Mouse (Mus musculus) urinary bladder, postnatal 25 days (tissue): ENCODE measurements around the gene Igsf9.
A peak's percentile ranks its signal among the peaks of the same experiment; 100 is the strongest.

ENCODE experiments used
- DNase-seq: peaks from one replicate; pipeline ENCODE4 v3.0.0; 2022; ENCODE audit warnings: low spot score

The Igsf9 gene

DNA sequence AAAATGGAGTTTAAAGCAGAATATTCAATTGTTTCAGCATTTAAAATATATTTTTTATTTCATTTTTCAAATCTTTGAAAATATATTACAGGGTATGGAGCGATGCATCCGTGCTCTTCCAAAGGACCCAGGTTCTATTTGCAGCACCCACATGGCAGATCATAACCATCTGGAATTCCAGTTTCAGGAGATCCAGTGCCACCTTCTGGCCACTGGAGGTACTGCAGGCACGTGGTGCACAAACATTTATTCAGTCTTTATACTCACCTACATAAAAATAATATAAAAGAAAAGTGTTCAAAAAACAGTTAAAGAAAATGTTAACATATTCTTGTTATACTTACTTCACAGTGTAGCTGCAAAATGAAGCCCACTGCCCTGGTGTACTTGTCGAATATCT lies 36.4 kb downstream of the Igsf9 start:
- no peak for DNase-seq

DNA sequence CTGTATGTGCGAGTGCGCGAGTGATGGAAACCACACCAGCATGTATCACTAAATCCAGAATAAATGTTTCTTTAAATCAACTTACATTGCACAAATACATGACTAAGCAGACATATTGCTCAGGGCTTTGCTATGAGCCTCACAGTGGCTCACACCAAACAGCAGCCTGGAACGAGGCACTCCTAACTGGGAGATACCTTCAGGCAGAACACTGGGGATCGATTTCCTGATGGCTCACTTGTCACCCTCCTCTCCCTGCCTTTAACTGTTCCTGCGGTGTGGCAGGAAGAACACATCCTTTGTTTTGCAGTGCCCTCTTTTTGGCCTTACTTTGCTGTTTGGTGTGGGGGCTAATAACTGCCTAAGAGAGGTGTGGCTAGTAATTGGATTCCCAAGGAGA lies 38.1 kb downstream of the Igsf9 start:
- no peak for DNase-seq

DNA sequence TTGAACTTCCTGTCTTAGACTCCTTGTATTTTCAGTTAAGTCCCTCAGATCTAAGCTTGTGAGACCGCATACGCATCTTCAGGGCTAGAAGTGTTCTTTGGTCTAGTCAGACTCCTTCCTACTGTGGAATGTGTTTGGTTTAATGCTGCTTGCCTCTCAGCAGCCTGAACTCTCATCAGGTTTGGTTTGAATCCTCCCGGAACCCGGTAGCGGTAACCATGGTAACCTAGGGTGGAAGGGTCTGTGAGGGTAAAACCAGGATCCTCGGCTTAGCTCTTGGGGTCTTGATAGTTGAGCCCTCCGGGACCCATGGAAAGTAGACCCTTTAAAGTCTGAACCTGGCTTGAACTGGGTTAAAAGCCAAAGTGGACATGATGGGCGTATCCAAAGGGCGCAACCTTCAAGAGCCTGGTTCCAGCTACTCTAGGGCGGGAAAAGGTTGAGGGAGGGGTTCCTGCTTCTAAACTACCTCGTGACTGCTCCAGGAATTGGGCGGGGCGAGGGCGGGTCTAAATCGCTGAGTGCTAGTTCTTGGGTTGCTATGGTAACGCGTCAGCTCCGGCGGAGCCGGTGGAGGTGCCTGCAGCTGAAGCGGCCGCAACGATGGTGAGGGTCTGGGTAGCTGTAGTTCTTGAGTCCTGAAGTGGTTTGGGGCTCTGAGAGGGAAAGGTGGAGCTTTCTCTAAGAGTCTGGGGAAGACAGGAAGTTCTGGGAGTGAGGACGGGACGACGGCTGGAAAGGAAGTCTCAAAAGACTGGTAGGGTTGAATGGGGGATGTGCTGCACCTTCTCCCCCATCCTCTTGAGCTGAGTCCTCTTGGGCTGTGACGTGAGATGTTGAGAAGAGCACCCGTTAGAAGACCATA lies 39.2 kb downstream of the Igsf9 start, which contains the start of gene Cfap45:
Gene Cfap45, plus strand, starts transcription at position 226 of the 865 bp plus-strand sequence.
- DNase-seq = peak; percentile 66

GRCm38 (mm10) chr1:172522524-172522923 lies 40.9 kb downstream of the Igsf9 start:
- no peak for DNase-seq

DNA sequence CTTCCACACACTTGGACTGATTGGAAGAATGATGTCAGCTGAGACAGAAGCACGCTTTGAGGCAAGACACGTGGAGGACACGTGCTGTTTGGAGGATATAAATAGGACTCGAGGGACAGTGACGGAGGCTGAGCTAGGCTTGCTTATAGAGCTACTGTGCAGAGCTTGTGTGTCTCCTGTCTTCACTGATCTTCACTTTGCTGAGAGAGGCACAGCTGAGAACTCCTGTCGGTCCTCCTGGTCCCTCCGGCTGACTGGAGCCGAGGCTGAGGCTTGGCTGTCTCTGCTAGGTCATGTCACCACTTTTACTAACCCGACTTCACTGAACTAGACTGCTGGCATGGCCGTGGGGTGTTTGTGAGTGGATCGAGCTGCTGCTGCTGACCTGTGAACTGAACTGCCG lies 42.1 kb downstream of the Igsf9 start:
- no peak for DNase-seq

DNA sequence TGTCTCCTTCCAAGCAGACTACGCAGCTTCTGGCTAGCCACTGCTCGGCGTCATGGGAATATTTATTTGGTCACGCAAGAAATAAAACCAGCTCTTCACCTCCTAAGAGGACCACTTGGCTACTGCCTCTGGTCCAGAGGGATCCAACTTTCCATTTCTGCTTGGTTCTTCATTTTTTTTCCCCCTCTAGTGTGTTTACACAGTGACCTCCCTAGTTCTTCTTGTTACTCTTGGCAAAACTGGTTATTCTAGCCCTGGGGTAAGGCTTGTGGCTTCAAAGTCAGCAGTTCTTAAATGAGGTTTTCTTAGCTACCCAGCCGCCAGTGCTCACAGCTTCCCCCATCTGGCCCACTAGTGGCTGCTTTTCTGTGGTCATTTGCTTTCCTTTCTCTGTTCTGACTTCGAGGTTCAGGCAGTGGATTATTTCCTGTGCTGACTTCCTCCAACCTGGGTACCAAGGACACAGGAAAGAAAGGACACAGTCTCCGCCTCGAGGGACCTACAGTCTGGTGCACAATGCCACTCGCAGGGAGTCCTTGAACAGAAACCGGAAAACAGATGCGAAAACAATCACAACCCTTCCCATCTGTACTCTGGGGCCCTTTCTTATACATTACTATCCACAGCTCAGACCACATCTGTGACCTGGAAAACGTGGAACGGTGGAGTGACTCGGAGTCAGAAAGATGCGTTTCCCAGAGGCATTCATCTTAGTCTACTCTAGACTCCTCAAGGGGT lies 43.6 kb downstream of the Igsf9 start:
- no peak for DNase-seq

DNA sequence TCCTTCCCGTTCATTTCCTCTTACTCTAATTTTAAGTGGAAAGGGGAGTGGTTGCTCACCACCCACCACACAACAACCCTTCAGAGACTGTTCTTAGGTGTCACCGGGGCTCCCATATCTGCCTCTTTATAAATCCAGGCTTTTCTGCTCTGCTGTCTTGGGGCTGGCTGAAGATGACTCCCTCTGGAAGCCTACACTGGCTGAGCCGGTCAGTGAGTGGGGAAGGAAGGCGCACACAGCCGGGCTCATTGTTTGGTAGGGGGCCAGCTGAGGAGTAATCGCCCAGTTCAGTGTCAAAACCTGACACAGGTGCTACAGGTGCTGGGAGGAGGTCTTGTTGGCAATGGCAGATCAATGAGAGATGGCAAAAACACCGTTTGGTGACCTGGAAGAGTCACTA lies 44.4 kb downstream of the Igsf9 start:
- DNase-seq = no peak

DNA sequence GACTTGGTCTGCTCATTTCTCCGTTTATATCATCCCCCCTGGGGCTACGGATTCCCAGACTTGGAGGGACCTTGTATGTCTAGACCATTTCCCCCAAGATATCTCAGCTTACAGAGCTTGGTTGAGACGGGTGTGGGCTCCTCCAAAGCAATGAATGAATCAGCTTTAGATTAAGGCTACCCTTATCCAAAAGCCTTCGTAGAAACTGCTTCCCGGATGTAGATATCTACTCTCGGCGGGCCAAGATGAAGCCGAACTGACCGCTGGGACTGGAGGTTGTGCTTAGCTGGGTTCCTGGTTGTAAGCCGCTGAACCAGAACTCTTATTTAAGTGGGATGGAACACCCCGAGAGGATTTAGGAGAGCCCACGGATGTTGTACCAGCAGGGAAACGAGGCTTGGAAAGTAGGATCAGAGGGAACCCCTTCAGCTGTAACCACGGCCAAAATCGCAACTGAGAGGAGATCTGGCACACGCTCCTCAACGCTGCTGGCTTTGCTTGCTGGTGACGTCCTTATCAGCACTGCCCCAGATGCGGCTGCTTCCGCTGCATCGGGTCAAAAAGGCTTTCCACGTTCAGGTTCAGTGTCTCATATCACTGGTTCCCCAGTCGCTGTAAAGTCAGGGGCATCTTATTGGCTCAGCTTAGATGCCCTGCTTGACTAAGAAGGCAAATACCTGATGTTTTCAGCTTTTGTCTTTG lies 44.9 kb downstream of the Igsf9 start:
- no peak for DNase-seq

DNA sequence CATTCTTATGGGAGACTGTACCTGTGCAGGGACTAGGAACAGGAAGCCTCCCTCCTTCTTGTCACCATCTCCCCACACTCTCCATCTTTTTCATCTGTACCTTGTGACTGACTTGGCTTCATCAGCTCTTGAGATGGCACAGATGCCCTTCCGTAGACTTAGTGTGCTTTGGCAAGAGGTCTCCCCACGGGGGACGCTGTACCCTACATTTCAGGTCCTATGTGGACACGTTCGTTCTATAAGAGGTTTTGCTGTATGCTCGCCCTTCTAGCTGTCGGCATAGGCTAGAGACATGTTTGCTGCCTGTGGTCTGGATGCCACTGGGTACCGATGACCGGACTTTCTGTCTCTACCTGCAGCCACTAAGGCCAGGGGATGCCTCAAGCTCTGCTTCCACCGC lies 45.8 kb downstream of the Igsf9 start:
- DNase-seq = no peak

DNA sequence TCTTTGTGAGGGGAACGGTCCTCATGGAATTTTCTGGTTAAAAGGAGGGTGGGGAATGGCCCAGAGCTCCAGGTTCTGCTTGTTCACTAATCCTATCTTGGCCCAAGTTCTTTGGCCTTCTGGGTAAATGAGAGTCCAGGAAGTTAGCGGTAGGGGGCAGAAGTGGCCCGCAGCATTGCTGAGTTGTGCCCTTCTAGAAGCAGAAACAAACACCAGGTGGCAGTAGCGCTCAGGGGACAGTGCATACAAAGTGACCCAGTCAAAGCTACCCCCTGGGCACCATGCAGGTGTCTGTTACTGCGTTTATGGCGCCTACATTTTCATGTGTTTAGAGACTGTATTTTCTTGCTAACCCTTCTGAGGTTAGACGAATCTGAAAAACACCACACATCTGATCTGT lies 47.1 kb downstream of the Igsf9 start:
- peak; percentile 92 for DNase-seq

DNA sequence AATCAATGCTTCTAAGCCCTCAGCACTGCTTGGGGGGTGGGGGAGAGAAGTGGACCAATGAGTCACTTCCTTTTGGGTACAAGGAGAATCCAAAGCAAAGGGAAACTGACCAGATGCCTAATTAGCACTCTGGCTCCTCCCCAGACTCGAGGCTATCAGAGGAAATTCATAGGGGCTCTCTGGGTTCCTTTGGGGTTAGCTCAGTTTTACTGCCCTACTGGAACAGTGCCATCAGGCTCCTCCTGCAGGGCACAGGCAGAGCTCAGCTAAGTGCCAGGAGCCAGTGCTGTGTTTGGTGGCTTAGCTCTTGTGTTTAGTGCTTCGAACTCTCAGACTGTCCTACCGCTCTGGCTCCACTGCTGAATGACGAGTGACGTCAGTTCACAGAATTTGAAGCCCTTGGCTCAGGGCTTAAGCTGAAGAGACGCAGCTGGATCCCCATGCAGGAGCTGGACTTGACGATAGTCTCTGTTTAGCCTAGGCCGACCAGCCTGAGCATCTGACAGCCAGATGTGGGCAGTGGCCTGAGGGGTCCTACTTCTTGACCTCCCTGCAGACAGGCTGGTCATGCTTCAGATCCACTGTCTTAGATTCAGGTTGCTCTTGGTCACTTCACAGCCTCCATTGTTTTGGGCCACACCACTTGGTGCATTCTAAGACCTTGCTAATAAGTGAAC lies 49.1 kb downstream of the Igsf9 start:
- DNase-seq = no peak

DNA sequence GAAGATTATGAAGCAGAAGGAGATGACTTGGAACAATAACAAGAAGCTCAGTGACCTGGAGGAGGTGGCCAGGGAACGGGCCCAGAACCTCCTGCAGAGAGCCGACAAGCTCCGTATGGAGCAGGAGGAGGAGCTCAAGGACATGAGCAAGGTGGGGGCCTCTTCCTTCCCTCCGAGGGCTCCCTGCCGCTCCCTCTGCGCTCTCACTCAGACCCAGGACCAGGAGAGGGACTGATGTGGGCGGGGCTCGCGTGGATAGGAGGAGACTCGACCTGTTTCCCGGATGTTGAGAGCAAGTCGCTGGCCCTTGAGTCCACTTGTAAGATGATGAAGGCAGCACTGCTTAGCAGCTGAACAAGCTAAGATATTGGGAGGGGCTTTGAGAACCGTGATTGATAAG lies 51.0 kb downstream of the Igsf9 start:
- no peak for DNase-seq

- no peak for DNase-seq
These were observed 53.5 kb downstream of the Igsf9 start for GRCm38 (mm10) chr1:172535116-172535515.

- DNase-seq = no peak
These were observed 58.2 kb downstream of the Igsf9 start for GRCm38 (mm10) chr1:172539827-172540226.

- DNase-seq = no peak
These were observed 58.8 kb downstream of the Igsf9 start for GRCm38 (mm10) chr1:172540283-172540820.

GRCm38 (mm10) chr1:172546062-172546461 lies 64.5 kb downstream of the Igsf9 start:
- DNase-seq = no peak
